Mouse (Mus musculus): ENCODE results near the gene Shmt2.
A peak's percentile ranks its signal among the peaks of the same experiment; 100 is the strongest.

Shmt2 gene

DNA sequence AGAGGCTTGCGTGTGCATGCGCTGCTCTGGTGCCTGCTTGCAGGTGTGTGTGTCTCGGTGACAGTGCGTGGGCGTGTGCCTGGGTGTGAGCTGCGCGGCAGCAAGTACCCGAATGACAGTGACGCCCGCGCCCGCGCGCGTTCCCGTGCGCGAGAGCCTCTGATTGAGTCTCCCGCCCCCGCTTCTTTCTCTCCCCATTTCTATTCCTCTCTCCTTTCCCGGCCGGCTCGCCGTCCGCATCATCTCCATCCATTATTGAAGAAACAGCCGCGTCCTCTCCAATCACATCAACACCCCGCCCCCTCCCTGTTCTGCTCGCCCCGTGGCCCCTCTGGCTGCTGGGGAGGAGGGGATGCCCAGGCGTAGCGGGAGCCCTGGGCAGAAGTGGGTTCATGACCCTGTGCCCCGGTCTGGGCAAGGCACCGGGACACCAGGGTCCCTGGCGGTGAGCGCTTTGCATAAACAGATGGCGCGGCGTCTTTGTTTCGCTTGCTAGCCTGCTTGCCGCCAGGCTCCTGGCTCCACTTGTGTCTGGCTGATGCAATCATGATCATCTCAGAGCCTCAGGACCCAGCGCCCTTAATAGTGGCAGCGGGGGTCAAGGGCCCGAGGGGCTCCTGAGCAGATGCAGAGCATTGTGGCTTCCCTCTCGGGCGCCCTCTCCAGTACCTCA lies 10.5 kb downstream of the Shmt2 start:
- no peak for DNase-seq

- no peak for DNase-seq
Observed at GRCm38 (mm10) chr10:127510895-127511617, 11.2 kb downstream of the Shmt2 start.

DNA sequence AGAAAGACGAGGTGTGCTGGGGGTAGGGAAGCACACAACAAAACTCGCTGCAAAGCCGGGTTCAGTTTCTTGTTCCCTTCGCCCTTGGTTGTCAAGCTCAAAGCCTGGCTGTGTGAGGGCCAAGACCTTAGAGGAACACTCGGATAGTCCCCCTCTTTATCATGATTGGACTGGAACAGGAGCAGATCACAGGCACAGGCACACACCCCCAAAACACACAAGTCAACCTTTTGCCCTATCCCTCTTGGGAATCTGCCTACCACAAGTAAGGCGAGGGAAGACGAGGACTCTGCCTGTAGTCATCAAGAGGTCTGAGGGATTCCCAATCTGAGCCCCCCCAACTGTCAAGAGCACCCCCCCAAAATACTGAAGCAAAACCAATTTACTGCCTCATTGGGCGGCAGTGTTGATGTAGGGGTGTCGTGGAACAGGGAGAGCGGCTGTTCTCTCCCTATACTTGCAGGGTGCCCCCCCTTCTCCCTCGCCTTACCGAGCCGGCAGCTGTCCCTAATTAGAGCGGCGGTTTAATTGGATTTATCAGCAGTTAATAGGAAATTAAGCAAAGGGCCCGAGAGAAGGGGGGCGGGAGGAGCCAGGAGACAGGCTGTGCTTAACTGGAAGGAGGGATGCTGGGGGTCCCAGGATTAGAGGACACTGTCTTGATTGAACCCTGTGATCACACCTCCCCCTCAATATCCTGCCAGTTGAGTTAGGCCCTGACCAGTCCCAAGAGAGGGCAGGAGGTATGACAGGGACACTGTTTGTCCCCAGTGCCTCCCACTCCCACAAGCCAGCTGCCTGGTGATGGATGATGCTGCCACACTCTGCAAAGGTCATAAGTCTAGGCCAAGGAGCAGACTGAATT lies 12.2 kb downstream of the Shmt2 start:
- no peak for DNase-seq

DNA sequence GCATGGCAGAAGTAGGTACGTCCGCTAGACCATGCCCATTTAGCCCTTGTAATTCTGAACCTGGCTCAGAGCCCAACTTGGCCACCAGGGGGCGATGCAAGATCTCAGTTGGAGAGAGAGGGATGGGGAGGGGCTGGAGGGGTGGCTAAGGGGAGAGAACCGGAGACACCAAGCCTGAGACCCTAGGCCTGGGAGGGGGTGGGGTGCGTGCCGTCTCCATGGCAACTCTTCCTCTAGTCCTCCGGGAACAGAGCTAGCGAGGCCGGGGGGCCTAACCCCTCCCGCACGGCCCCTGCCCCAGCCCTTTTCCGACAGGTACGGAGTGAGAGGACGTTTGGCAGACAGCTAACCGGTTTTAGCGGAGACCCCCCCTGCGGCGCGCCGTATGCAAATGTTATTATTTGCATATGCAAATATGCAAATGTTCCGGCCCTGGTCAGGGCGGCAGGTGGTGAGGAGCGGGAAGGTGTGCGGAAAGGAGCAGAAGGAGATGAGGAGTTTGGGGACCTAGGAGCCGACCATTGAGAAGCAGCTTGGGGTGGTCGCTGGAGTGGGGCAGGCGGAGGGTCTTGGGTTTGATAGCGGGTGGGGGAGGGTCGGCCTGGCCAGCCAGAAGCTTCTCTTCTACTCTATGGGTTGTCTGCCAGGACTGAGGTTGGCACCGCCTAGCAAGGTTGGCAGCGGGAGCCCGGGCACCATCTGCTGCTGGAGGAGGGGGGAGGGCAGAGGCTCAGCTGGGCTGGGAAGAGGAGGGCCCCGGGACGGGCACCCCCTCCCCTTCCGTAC lies 13.0 kb downstream of the Shmt2 start:
- peak; percentile 88 for DNase-seq

DNA sequence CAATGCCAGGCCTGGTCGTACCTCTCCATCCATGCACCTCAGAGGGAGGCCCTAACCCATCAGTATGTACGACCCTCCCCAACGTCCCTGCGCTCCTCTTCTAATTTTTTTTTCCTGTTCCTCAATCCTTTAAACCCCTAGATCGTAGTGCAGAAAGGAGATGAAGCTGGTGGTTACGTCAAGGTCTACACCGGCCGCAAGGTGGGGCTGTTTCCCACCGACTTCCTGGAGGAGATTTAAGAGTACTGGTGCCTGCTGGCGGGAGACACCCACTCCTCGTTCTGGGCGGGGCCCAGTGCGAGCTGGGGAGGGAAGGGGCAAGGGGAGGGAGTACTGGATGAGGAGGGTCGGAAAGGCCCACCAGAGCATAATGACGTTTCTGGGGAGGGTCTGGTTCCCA lies 14.0 kb downstream of the Shmt2 start:
- DNase-seq, result peak; percentile 80

DNA sequence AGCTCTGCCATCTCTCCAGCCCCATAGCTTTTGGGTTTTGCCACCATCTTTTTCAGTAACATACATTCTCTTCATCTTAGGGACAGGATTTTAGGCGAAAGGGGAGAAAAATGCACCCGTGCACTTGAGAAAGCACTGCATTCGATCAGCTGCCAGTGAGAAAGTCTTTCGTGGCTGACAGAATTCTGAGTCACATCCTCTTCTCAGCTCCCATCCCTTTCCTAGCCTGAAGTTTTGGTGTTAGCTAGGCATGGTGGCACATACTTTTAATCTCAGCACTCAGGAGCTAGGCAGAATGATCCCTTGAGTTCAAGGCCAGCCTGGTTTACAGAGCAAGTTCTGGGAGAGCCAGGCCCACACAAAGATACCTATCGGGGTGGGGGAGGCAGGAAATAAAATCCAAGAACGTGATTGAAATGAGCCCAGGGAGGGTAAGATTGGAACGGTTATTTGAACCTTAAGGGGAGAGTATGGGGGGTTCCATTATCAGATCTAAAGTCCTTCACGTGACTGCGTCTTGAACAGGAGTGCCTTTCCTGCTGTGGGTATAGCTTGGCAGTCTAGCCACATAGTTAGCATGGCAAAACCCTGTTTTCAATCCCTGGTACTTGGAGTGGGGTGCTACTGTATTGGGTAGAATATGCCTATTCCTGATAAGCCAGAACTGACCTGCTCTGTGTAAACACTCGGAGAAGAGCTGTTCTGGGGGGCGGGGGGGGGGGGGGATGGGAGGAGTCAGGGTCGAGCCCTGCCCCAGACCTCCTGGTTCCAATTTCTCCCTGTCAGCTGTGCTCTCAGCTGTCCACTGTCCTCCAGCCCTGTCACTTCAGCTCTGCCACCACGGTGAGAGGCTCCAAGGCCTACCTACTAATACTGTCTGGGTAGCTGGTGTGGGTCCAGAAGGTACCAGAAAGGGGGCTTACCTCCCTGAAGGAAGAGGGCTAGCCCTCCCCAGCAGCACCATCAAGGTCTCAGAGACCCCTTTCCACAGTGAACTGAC lies 21.1 kb downstream of the Shmt2 start, which contains the start of gene Stac3:
Gene Stac3, plus strand, starts transcription at position 793 of the 1,000 bp plus-strand sequence.
- DNase-seq, result no peak

- DNase-seq, result no peak
Observed at GRCm38 (mm10) chr10:127500042-127500441, 22.2 kb downstream of the Shmt2 start.

GRCm38 (mm10) chr10:127499516-127499915 lies 22.7 kb downstream of the Shmt2 start:
- no peak for DNase-seq

- DNase-seq, result no peak
Observed at GRCm38 (mm10) chr10:127496156-127496555, 26.1 kb downstream of the Shmt2 start.

DNA sequence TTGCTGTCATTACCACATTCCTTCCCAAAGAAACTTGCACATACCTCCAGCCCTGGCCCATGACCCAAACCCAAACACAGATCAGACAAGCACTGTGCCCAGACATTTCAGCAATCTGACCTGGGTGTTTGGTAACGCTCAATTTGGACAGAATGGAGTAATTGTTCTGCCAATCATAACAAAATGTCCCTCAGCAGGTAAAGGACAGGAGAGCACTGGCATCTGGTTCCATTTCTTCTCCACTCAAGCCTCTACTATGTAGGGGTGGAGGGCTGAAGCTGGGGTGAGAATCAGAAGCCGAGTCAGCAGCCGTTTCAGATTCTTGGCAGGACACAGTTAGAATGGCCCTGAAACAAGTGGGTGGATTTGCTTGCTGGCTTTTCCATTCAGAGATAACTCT lies 30.1 kb downstream of the Shmt2 start:
- no peak for DNase-seq

DNA sequence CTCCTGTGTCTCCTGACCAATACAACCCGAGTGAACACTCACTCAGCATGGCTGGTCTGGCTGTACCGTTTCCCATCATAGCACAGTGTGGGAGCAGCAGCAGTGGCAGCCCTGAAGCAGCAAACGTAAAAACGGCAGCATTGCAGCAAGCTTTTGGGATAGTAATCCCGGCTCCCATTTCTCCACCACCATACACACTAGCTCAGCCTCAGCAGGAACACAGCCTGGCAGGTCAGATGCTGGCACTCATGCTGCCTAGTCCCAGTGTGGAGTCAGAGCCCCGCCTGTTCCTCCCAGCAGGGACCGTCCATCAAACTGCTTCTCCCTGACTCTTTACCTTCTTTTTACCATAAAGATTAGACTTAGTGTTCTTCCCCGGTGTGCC lies 31.1 kb downstream of the Shmt2 start:
- DNase-seq, result no peak

DNA sequence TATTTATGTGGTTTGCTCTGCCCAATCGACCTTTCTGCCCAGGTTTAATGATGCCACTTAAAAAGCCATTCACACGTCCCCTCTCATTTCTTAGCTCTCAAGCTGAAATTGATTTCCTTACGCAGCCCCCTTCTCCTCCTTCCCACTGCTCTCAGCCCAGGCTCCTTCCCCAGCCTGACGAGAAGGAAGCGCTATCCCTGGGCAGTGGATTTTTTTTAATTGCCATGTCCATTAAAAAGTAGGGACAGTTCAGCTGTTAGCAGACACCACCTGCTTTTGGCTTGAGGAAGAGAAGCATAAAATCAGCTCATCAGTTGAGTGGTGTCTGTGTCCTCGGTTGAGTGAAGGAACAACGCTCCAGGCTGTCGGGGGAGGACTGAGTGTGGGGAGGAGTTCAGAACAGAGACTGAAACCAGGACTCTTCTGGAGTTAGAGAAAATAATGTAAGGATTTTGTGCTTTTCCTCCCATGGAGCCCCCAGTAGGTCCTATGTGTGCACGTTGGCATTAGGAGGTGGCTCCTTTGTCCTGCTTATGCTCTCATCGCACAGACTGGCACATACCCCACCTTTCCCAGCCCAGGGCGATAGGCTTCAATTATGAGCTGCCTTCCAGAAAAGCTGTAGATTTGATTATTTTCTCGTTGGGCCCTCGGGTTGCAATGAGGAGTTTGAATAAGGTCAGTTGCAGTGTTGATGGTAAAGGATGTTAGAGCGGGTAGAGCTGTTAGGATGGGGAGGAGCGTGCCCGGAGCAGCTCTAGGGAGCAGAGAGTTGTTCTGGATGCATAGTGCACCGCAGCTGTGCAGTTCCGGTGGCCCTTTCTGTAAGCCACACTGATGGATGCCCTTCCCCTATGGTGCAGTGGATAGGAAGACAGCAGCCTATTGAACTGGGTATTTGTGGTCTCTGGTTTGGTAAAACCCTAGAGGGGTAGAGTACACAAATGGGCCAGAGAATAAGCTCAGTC lies 31.8 kb downstream of the Shmt2 start:
- no peak for DNase-seq

DNA sequence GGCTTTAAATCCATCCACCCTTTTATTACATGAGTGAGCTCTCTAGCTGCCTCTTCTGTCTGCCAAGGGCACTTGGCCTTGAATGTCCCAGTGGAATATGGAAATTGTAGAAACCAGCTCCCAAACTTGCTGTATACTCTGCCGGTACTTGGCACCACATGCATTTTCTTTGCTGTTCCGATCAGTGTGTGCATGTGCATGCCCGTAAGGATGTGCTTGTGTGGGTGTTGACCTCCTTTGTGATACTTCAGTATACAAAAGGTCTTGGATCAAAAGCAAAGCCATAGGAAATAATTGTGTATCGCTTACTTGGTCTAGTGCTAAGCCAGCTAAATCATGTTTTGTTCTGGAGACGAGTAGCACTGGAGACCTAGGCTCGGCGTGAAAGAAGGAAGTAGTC lies 33.4 kb downstream of the Shmt2 start:
- DNase-seq, result no peak

DNA sequence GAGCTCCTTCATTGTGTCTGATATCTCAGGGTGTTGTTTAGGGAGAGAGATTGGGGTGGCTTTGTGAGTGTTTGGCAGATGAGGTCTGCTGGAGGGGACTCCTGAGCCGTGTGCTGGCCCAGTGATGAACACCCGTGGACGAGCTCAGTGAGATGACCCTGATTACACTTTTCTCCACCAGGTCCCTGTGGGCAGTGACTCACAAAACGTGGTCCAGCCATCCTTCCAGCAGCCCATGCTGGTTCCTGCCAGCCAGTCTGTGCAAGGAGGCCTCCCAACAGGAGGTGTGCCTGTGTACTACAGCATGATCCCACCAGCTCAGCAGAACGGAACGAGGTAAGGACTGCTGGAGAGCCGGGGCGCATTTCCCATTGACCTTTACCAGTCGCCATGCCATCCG lies 37.0 kb downstream of the Shmt2 start:
- DNase-seq, result no peak

- peak; percentile 35 for DNase-seq
Observed at GRCm38 (mm10) chr10:127480833-127481813, 41.1 kb downstream of the Shmt2 start.

DNA sequence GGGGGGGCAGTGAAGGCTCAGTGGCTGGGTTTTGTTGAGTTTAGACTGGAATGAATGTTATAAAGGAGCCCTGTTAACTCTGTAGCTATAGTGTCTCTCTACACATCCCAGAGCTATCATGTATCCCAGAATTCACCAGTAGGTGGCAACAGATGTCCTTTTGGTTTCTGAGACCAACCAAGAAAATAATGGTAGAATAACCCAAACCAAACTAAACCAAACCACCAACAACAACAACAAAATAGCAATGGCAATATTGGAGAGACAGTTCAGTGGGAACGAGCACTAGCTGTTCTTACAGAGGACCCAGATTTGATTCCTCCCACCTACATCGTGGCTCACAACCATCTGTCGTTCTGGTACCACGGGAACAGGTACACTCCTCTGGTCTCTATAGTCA lies 43.1 kb downstream of the Shmt2 start:
- DNase-seq, result no peak

DNA sequence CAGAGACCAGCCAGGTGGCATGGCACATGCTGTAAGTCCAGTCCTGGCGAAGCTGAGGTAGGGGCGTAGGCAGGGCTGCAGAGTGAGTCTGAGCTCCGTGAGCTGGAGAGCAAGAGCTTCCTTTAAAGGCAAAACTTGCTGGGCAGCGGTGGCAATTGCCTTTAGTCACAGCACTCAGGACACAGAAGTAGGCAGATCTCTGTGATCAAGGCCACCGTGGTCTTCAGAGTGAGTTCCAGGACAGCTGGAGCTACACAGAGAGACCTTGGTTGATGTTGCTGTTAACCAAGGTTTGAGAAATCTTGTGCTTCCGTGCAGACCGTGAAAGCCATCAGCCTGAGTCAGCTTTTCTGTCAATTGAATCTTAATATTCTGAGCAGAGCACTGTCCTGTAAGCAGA lies 44.9 kb downstream of the Shmt2 start:
- no peak for DNase-seq

DNA sequence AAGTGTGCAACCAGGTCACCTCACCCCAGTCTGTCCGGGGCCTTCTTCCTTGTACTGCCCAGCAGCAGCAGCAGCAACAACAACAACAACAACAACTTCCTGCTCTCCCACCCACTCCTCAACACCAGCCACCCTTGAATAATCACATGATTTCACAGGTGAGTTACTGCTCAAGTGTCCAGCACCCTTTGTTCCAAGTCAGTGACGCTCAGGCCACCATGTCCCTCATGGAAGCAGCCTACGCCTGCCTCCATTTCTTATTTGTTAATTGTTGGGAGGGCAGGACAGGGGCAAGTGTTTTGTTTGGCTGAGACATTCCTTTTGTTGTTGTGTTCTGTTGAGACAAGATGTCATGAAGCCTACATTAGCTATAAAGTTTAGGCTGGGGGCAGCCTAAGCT lies 45.7 kb downstream of the Shmt2 start:
- no peak for DNase-seq

GRCm38 (mm10) chr10:127475175-127475574 lies 47.1 kb downstream of the Shmt2 start:
- no peak for DNase-seq

Measured in kidney, adult 18-20 months (tissue).